Mouse (Mus musculus): ENCODE data around the gene Nptxr. TPM values are rescaled to one million over a fixed set of nuclear protein-coding genes. Genes with fewer than 3 reads are reported as not detected.

The Nptxr gene
- polyA plus RNA-seq, 2 experiments: 0.09 to 0.11 TPM

GRCm38 (mm10) chr15:79741173-79741858 is 63.2 kb downstream of the Nptxr start:
- DNase-seq (ENCODE audit: low read depth in 3 of 3, low spot score in 3 of 3) (peak in 1 of 3 experiments; percentile 52), ATAC-seq (ENCODE audit: insufficient read depth) (no peak)
- WGBS (ENCODE audit: insufficient replicate concordance): 6% methylated on average over 14 of the region's 14 CpGs

DNA sequence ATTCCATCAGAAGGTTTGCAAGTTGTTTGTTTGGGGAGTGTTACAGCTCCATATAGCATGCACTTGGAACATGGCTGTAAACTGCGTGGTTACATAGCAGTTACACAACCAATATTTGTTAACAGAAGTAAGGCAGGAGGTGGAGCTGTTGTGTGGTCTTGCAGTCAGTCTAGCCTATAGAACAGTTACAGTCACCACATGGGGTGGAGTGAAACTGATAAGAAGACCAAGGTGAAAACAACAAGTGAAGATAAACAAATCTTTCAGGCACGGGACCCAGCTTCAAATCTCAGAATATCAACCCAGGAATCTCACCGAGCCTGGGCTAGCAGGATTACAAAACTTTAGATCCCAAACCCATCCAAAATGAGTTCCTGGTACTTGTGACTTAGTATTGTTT is 63.8 kb downstream of the Nptxr start:
- Histone ChIP-seq H3K27me3 (ENCODE audit: control insufficient read depth, insufficient read depth, low read length) (no peaks in the 10 kb centered on the region), H3K4me3 (ENCODE audit: insufficient read depth in 1 of 2, low read depth in 2 of 2, low read length in 2 of 2) (no peak overlapping the region; a peak in 1 of 4 replicates), H3K36me3 (replicated peaks; ENCODE audit: control insufficient read depth, insufficient read depth, low read depth) (peaks cover 3% of the 10 kb centered on the region; the same call in 1 of the 2 replicates), H3K4me1 (replicated peaks; ENCODE audit: control insufficient read depth in 2 of 2, insufficient read depth in 2 of 2, low read length in 1 of 2) (peaks cover 15 to 16% of the 10 kb centered on the region in 2 experiments), H3K4me2 (ENCODE audit: low read depth) (peak overlapping the region; percentile 98; the same call in 1 of the 2 replicates), H3K27ac (no peak overlapping the region), H3K9me3 (ENCODE audit: control insufficient read depth, low read length) (no peaks in the 10 kb centered on the region), H3K9ac (replicated peaks) (no peak overlapping the region)
- ATAC-seq (ENCODE audit: insufficient read depth): no peak
- peak in 1 of 3 experiments; percentile 37 for DNase-seq (ENCODE audit: low read depth in 3 of 3, low spot score in 3 of 3)
- TF ChIP-seq CTCF (IDR thresholded peaks at IDR 0.05; ENCODE audit: low read depth): no peak
- no peak for TF ChIP-seq EP300 (IDR thresholded peaks at IDR 0.05; ENCODE audit: low read depth)
- 18% methylated on average over 3 of the region's 3 CpGs for whole genome bisulfite sequencing (ENCODE audit: insufficient replicate concordance)

More at GRCm38 (mm10) chr15:79741173-79741858, 63.2 kb downstream of the Nptxr start:
- H3K27me3 ChIP-seq (ENCODE audit: control insufficient read depth, insufficient read depth, low read length): no peaks in the 10 kb centered on the region
- H3K9ac ChIP-seq (replicated peaks): peak overlapping the region; percentile 74
- H3K4me3 ChIP-seq (ENCODE audit: insufficient read depth in 1 of 2, low read depth in 2 of 2, low read length in 2 of 2): peak overlapping the region; percentile 77 to 86
- peak overlapping the region; percentile 98 for H3K4me2 ChIP-seq (ENCODE audit: low read depth)
- H3K9me3 ChIP-seq (ENCODE audit: control insufficient read depth, low read length): no peaks in the 10 kb centered on the region
- peaks cover 3% of the 10 kb centered on the region; the same call in 1 of the 2 replicates for H3K36me3 ChIP-seq (replicated peaks; ENCODE audit: control insufficient read depth, insufficient read depth, low read depth)
- TF ChIP-seq EP300 (IDR thresholded peaks at IDR 0.05; ENCODE audit: low read depth) (no peak), CTCF (IDR thresholded peaks at IDR 0.05; ENCODE audit: low read depth) (no peak)
- H3K4me1 ChIP-seq (replicated peaks; ENCODE audit: control insufficient read depth in 2 of 2, insufficient read depth in 2 of 2, low read length in 1 of 2): peaks cover 15 to 16% of the 10 kb centered on the region in 2 experiments
- H3K27ac ChIP-seq: no peak overlapping the region

Other genes with a start within 250 kb of the Nptxr start
- gene Dmc1, start 199.7 kb downstream of the Nptxr start, polyA plus RNA-seq (2012; rRNA removed): 0.22 and 0.40 TPM in 2 replicates
- gene Dmc1, start 199.7 kb downstream of the Nptxr start, polyA plus RNA-seq (2014; fragmentation: Nextera tagmentation; extraction: Ambion mirVana): 0.32 TPM in 2 replicates
- 0.26 and 0.35 TPM in 2 replicates for gene Fam227a, start 145.8 kb downstream of the Nptxr start, polyA plus RNA-seq (2012; rRNA removed)
- 0.06 TPM in 1 of 2 replicates, not detected in the other for gene Fam227a, start 145.8 kb downstream of the Nptxr start, polyA plus RNA-seq (2014; fragmentation: Nextera tagmentation; extraction: Ambion mirVana)
- 4.0 and 4.6 TPM in 2 replicates for gene Cby1, start 145.6 kb downstream of the Nptxr start, polyA plus RNA-seq (2012; rRNA removed)
- 13.4 and 15.7 TPM in 2 replicates for gene Cby1, start 145.6 kb downstream of the Nptxr start, polyA plus RNA-seq (2014; fragmentation: Nextera tagmentation; extraction: Ambion mirVana)
- gene Tomm22, start 133.9 kb downstream of the Nptxr start, polyA plus RNA-seq (2012; rRNA removed): 51.1 and 58.4 TPM in 2 replicates
- 142 and 148 TPM in 2 replicates for gene Tomm22, start 133.9 kb downstream of the Nptxr start, polyA plus RNA-seq (2014; fragmentation: Nextera tagmentation; extraction: Ambion mirVana)
- gene Josd1, start 116.8 kb downstream of the Nptxr start, polyA plus RNA-seq (2012; rRNA removed): 19.7 and 21.4 TPM in 2 replicates
- 13.0 and 13.2 TPM in 2 replicates for gene Josd1, start 116.8 kb downstream of the Nptxr start, polyA plus RNA-seq (2014; fragmentation: Nextera tagmentation; extraction: Ambion mirVana)
- 23.5 and 23.7 TPM in 2 replicates for gene Gtpbp1, start 113.9 kb downstream of the Nptxr start, polyA plus RNA-seq (2012; rRNA removed)
- 22.6 and 28.2 TPM in 2 replicates for gene Gtpbp1, start 113.9 kb downstream of the Nptxr start, polyA plus RNA-seq (2014; fragmentation: Nextera tagmentation; extraction: Ambion mirVana)
- gene Sun2, start 62.2 kb downstream of the Nptxr start, polyA plus RNA-seq (2012; rRNA removed): 6.2 and 7.0 TPM in 2 replicates
- 1.6 TPM in 2 replicates for gene Sun2, start 62.2 kb downstream of the Nptxr start, polyA plus RNA-seq (2014; fragmentation: Nextera tagmentation; extraction: Ambion mirVana)
- 5.5 TPM in 2 replicates for gene Dnal4, start 26.9 kb downstream of the Nptxr start, polyA plus RNA-seq (2012; rRNA removed)
- gene Dnal4, start 26.9 kb downstream of the Nptxr start, polyA plus RNA-seq (2014; fragmentation: Nextera tagmentation; extraction: Ambion mirVana): 6.3 and 6.8 TPM in 2 replicates
- not detected in 2 replicates for gene Npcd, start 29.5 kb upstream of the Nptxr start, polyA plus RNA-seq (2012; rRNA removed)
- gene Npcd, start 29.5 kb upstream of the Nptxr start, polyA plus RNA-seq (2014; fragmentation: Nextera tagmentation; extraction: Ambion mirVana): 0.08 TPM in 1 of 2 replicates, not detected in the other
- 7.2 and 7.7 TPM in 2 replicates for gene Cbx6, start 29.9 kb upstream of the Nptxr start, polyA plus RNA-seq (2012; rRNA removed)
- gene Cbx6, start 29.9 kb upstream of the Nptxr start, polyA plus RNA-seq (2014; fragmentation: Nextera tagmentation; extraction: Ambion mirVana): 2.9 and 3.7 TPM in 2 replicates
- gene Apobec3, start 86.9 kb upstream of the Nptxr start, polyA plus RNA-seq (2012; rRNA removed): 23.5 and 29.8 TPM in 2 replicates
- 34.3 and 35.9 TPM in 2 replicates for gene Apobec3, start 86.9 kb upstream of the Nptxr start, polyA plus RNA-seq (2014; fragmentation: Nextera tagmentation; extraction: Ambion mirVana)
- 2.5 and 2.6 TPM in 2 replicates for gene Cbx7, start 166.4 kb upstream of the Nptxr start, polyA plus RNA-seq (2012; rRNA removed)
- gene Cbx7, start 166.4 kb upstream of the Nptxr start, polyA plus RNA-seq (2014; fragmentation: Nextera tagmentation; extraction: Ambion mirVana): 0.62 and 1.3 TPM in 2 replicates
- 1.5 and 1.7 TPM in 2 replicates for gene Pdgfb, start 210.2 kb upstream of the Nptxr start, polyA plus RNA-seq (2012; rRNA removed)
- gene Pdgfb, start 210.2 kb upstream of the Nptxr start, polyA plus RNA-seq (2014; fragmentation: Nextera tagmentation; extraction: Ambion mirVana): 0.71 and 0.92 TPM in 2 replicates